In the genomic region with DNA sequence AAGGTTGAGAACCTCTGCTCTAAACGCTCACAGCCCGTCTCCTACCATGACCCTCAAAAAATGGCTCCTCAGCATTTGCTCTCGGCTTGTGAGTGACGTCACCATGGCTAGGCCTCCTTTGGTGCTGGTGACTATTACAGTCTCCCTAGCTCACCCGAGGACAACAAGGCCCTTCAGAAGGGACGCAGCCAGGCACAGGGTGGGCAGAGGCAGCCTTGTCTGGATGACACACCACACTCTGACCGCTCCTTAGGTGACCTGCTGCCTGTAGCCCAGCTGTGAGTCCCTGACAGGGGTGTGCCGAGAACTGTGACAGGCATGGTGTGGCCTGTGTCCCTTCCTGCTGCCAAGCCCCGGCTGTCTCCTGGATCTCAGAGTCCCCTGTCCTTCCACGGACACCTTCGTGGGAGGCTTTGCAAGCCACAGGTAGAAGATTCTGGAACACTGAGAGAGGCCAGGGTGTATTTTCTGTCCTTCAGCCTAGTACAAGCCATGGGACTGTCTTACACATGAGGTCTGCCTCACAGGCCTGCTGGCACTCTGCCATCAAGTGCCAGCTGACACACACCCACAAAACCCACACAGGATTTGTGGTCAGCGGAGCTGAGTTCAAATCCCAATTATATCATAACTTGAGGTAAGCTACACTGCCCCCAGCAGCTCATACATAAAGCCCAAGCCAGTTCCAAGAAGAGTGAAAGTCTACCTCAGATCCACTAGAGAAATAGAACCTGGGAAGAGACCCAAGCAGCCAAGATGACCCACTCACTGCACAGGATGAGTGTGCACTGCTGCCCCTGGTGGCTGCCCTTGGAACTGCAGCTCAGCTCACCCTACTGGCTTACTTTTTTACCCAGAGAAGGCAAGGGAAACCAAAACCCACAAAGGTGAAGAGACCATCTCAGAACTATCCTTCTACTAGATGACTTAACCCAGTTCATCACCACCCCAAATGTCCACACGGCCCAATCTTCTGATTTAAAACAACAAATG, we compare ENCODE assay signal across 9 mouse cellular contexts.
A peak's percentile ranks its signal among the peaks of the same experiment; 100 is the strongest.
DNase-seq lines count a peak whose midpoint lies in the region; ATAC-seq lines count a peak whose summit lies in the region.
"Had no signal": no experiment of that assay in that cellular context is flagged by ENCODE, and none has a peak within 500 bp of the region (broad histone marks: within the 10 kb centered on the region; RNA-seq: fewer than 3 reads in every experiment).

No protein-coding gene starts in this region.

- H3K9ac ChIP-seq in midbrain, embryonic 11.5 days (ENCODE audit: low read length) = no peak overlapping the region
- no peak overlapping the region for H3K9ac ChIP-seq in midbrain, embryonic 13.5 days (replicated peaks)
- H3K9ac ChIP-seq in liver, embryonic 13.5 days = no peak overlapping the region

- DNase-seq in midbrain, embryonic 11.5 days (ENCODE audit: low spot score, missing footprints) = peak; percentile 99
- peak; percentile 57 for DNase-seq in c-Kit-negative CD71-positive TER-119-positive erythroid progenitor cells, embryonic 14.5 days (ENCODE audit: low read depth, low spot score)
- DNase-seq in frontal cortex, postnatal 14 days (ENCODE audit: low spot score in 2 of 2) = peak; percentile 59 to 76
- DNase-seq in kidney, postnatal 10 days = peak; percentile 90
- DNase-seq in liver, embryonic 13.5 days = peak; percentile 61
- DNase-seq in retina, embryonic 14.5 days (ENCODE audit: low spot score) = peak; percentile 87
- peak; percentile 82 for DNase-seq in thymus, postnatal 25 days

- no peak overlapping the region for H3K4me2 ChIP-seq in midbrain, embryonic 11.5 days
- H3K4me2 ChIP-seq in midbrain, embryonic 13.5 days (replicated peaks) = no peak overlapping the region
- H3K4me2 ChIP-seq in liver, embryonic 13.5 days = no peak overlapping the region

- WGBS in midbrain, embryonic 11.5 days = 89% methylated on average over 13 of the region's 13 CpGs
- 90% methylated on average over 13 of the region's 13 CpGs for WGBS in midbrain, embryonic 13.5 days
- WGBS in liver, embryonic 13.5 days (ENCODE audit: insufficient replicate concordance) = 81% methylated on average over 13 of the region's 13 CpGs

- ATAC-seq in midbrain, embryonic 11.5 days (ENCODE audit: low FRiP score) = no peak
- no peak for ATAC-seq in midbrain, embryonic 13.5 days
- ATAC-seq in liver, embryonic 13.5 days (ENCODE audit: low read depth) = 0 out of 2 replicates have a peak, but pooled peaks have one; percentile 5

- no peaks in the 10 kb centered on the region for H3K9me3 ChIP-seq in midbrain, embryonic 11.5 days (ENCODE audit: control insufficient read depth, low read length)
- H3K9me3 ChIP-seq in midbrain, embryonic 13.5 days = no peaks in the 10 kb centered on the region
- H3K9me3 ChIP-seq in liver, embryonic 13.5 days (replicated peaks) = no peaks in the 10 kb centered on the region

- H3K36me3 ChIP-seq in midbrain, embryonic 11.5 days (ENCODE audit: control insufficient read depth, insufficient read depth, low read length) = peaks cover 9% of the 10 kb centered on the region
- H3K36me3 ChIP-seq in midbrain, embryonic 13.5 days = peaks cover 39% of the 10 kb centered on the region
- H3K36me3 ChIP-seq in liver, embryonic 13.5 days = peaks cover 38% of the 10 kb centered on the region

- H3K4me3 ChIP-seq in midbrain, embryonic 11.5 days (ENCODE audit: low read depth, low read length) = no peak overlapping the region
- H3K4me3 ChIP-seq in midbrain, embryonic 13.5 days (replicated peaks) = no peak overlapping the region
- no peak overlapping the region for H3K4me3 ChIP-seq in liver, embryonic 13.5 days (replicated peaks)
- H3K4me3 ChIP-seq: erythroblast, embryonic 14.5 days had no signal

- H3K4me1 ChIP-seq in midbrain, embryonic 11.5 days (ENCODE audit: control insufficient read depth, insufficient read depth, low read length) = no peaks in the 10 kb centered on the region
- H3K4me1 ChIP-seq in midbrain, embryonic 13.5 days (replicated peaks) = peaks cover 47% of the 10 kb centered on the region
- H3K4me1 ChIP-seq in liver, embryonic 13.5 days (replicated peaks) = peaks cover 8% of the 10 kb centered on the region; the same call in 1 of the 2 replicates

- H3K27me3 ChIP-seq in midbrain, embryonic 11.5 days (ENCODE audit: control insufficient read depth, insufficient read depth, low read length) = no peaks in the 10 kb centered on the region
- H3K27me3 ChIP-seq in midbrain, embryonic 13.5 days = no peaks in the 10 kb centered on the region
- H3K27me3 ChIP-seq in liver, embryonic 13.5 days = no peaks in the 10 kb centered on the region

- no peak overlapping the region for H3K27ac ChIP-seq in midbrain, embryonic 11.5 days (ENCODE audit: low read depth, low read length)
- no peak overlapping the region for H3K27ac ChIP-seq in midbrain, embryonic 13.5 days
- no peak overlapping the region for H3K27ac ChIP-seq in liver, embryonic 13.5 days
